Mouse (Mus musculus) heart, adult 2 months (tissue): ENCODE data around the gene Olfr1513. TPM values are rescaled to one million over a fixed set of nuclear protein-coding genes. Genes with fewer than 3 reads are reported as not detected.

Experiments
- polyA plus RNA-seq: library from polyadenylated mRNA; depleted of rRNA; stranded (reverse); fragments of >200 nt; gene quantifications from 2 replicates; pipeline ENCODE4 v1.2.3, GENCODE M21; 2012; rRNA removed
- total RNA-seq, 2 experiments: library from RNA; stranded (reverse); gene quantifications; 2 replicates each; pipeline ENCODE4 v1.2.3; 2021

Olfr1513 gene
- total and polyA plus RNA-seq, 3 experiments = not detected

Other genes with a start within 250 kb of the Olfr1513 start
- under 1 TPM; 0.16 to 0.23 TPM for gene Rpgrip1, start 245.7 kb downstream of the Olfr1513 start, total RNA-seq
- gene Rpgrip1, start 245.7 kb downstream of the Olfr1513 start, polyA plus RNA-seq = 0.59 and 0.98 TPM in 2 replicates
- 10 to 100 TPM; 23.9 to 24.7 TPM for gene Supt16, start 159.0 kb downstream of the Olfr1513 start, total RNA-seq
- 5.3 and 8.8 TPM in 2 replicates for gene Supt16, start 159.0 kb downstream of the Olfr1513 start, polyA plus RNA-seq
- 10 to 100 TPM; 36.7 to 45.2 TPM for gene Chd8, start 98.6 kb downstream of the Olfr1513 start, total RNA-seq
- 14.3 and 21.0 TPM in 2 replicates for gene Chd8, start 98.6 kb downstream of the Olfr1513 start, polyA plus RNA-seq
- gene Tox4, start 77.3 kb downstream of the Olfr1513 start, total RNA-seq = 10 to 100 TPM; 32.8 to 37.5 TPM
- gene Tox4, start 77.3 kb downstream of the Olfr1513 start, polyA plus RNA-seq = 23.3 and 41.1 TPM in 2 replicates
- gene Rab2b, start 76.9 kb downstream of the Olfr1513 start, total RNA-seq = 1 to 10 TPM; 4.8 to 5.2 TPM
- 6.9 and 10.1 TPM in 2 replicates for gene Rab2b, start 76.9 kb downstream of the Olfr1513 start, polyA plus RNA-seq
- gene Mettl3, start 51.3 kb downstream of the Olfr1513 start, total RNA-seq = 10 to 100 TPM; 17.8 to 20.4 TPM
- gene Mettl3, start 51.3 kb downstream of the Olfr1513 start, polyA plus RNA-seq = 15.7 and 19.4 TPM in 2 replicates
- 1 to 10 TPM in 1 of 2 experiments, under 1 TPM in 1; 0.98 to 2.0 TPM for gene Sall2, start 27.6 kb downstream of the Olfr1513 start, total RNA-seq
- 1.6 and 2.3 TPM in 2 replicates for gene Sall2, start 27.6 kb downstream of the Olfr1513 start, polyA plus RNA-seq
- not detected for gene Olfr1512, start 22.8 kb upstream of the Olfr1513 start, total RNA-seq
- not detected in 2 replicates for gene Olfr1512, start 22.8 kb upstream of the Olfr1513 start, polyA plus RNA-seq
- gene Olfr1511, start 41.0 kb upstream of the Olfr1513 start, total RNA-seq = not detected
- not detected in 2 replicates for gene Olfr1511, start 41.0 kb upstream of the Olfr1513 start, polyA plus RNA-seq
- not detected for gene Olfr1510, start 58.0 kb upstream of the Olfr1513 start, total RNA-seq
- gene Olfr1510, start 58.0 kb upstream of the Olfr1513 start, polyA plus RNA-seq = not detected in 2 replicates
- not detected for gene Olfr1509, start 86.6 kb upstream of the Olfr1513 start, total RNA-seq
- gene Olfr1509, start 86.6 kb upstream of the Olfr1513 start, polyA plus RNA-seq = not detected in 2 replicates
- gene Olfr1508, start 111.1 kb upstream of the Olfr1513 start, total RNA-seq = not detected
- gene Olfr1508, start 111.1 kb upstream of the Olfr1513 start, polyA plus RNA-seq = not detected in 2 replicates
- gene Olfr1507, start 139.3 kb upstream of the Olfr1513 start, total RNA-seq = not detected
- not detected in 2 replicates for gene Olfr1507, start 139.3 kb upstream of the Olfr1513 start, polyA plus RNA-seq